In the genomic region with DNA sequence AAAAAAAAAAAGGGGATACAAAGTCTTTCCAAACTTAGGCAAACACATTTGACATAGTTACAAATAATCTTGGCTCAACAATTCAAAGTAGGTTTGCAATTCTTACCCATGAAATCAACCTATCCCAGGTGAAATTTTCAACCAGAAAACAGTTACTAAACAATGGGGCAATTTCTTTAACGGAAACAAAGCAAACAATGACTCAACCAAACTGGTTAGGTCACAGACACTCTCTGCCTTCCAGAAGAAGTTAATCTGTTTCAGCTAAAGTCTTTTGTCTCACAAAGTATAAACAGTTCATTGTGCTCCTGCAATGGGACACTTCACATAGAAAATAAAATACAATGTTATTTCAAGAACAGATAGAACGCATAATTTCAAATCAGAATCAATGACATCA, we compare ENCODE assay signal across 17 mouse cellular contexts.
DNase-seq lines count a peak whose midpoint lies in the region; ATAC-seq lines count a peak whose summit lies in the region.
"Had no signal": no experiment of that assay in that cellular context is flagged by ENCODE, and none has a peak within 500 bp of the region (broad histone marks: within the 10 kb centered on the region; RNA-seq: fewer than 3 reads in every experiment).

No protein-coding gene starts in this region.

- no peaks in the 10 kb centered on the region for H3K9me3 ChIP-seq in lung, embryonic 16.5 days (ENCODE audit: control insufficient read depth, low read length)
- H3K9me3 ChIP-seq in midbrain, embryonic 11.5 days (ENCODE audit: control insufficient read depth, low read length) = no peaks in the 10 kb centered on the region
- no peaks in the 10 kb centered on the region for H3K9me3 ChIP-seq in midbrain, embryonic 10.5 days (replicated peaks)
- H3K9me3 ChIP-seq: embryonic facial prominence, embryonic 10.5 days; embryonic facial prominence, embryonic 12.5 days; forebrain, embryonic 13.5 days; forebrain, embryonic 15.5 days had no signal

- no peak overlapping the region for H3K9ac ChIP-seq in lung, embryonic 16.5 days (ENCODE audit: low read length)
- no peak overlapping the region for H3K9ac ChIP-seq in midbrain, embryonic 11.5 days (ENCODE audit: low read length)
- H3K9ac ChIP-seq: embryonic facial prominence, embryonic 12.5 days; forebrain, embryonic 13.5 days; forebrain, embryonic 15.5 days had no signal

- H3K4me3 ChIP-seq in lung, embryonic 16.5 days (ENCODE audit: low read length) = no peak overlapping the region
- no peak overlapping the region for H3K4me3 ChIP-seq in midbrain, embryonic 11.5 days (ENCODE audit: low read depth, low read length)
- H3K4me3 ChIP-seq in midbrain, embryonic 10.5 days = no peak overlapping the region
- H3K4me3 ChIP-seq: embryonic facial prominence, embryonic 10.5 days; embryonic facial prominence, embryonic 12.5 days; forebrain, embryonic 13.5 days; forebrain, embryonic 15.5 days had no signal

- no peaks in the 10 kb centered on the region for H3K36me3 ChIP-seq in lung, embryonic 16.5 days (ENCODE audit: control insufficient read depth, insufficient read depth, low read length)
- H3K36me3 ChIP-seq in midbrain, embryonic 11.5 days (ENCODE audit: control insufficient read depth, insufficient read depth, low read length) = no peaks in the 10 kb centered on the region
- 0 out of 2 replicates have a peak, but pooled peaks cover 5% of the 10 kb centered on the region for H3K36me3 ChIP-seq in midbrain, embryonic 10.5 days
- H3K36me3 ChIP-seq: embryonic facial prominence, embryonic 10.5 days; embryonic facial prominence, embryonic 12.5 days; forebrain, embryonic 15.5 days had no signal

- H3K27ac ChIP-seq in lung, embryonic 16.5 days (ENCODE audit: low read length) = peak overlapping the region; percentile 16; the same call in 1 of the 2 replicates
- H3K27ac ChIP-seq in midbrain, embryonic 11.5 days (ENCODE audit: low read depth, low read length) = no peak overlapping the region
- H3K27ac ChIP-seq in midbrain, embryonic 10.5 days (replicated peaks) = no peak overlapping the region
- H3K27ac ChIP-seq: embryonic facial prominence, embryonic 10.5 days; embryonic facial prominence, embryonic 12.5 days; forebrain, embryonic 13.5 days; forebrain, embryonic 15.5 days had no signal

- ATAC-seq in frontal cortex, adult (ENCODE audit: low TSS enrichment) = peak; percentile 9; the same call in 1 of the 2 replicates
- ATAC-seq in lung, embryonic 16.5 days (ENCODE audit: low read depth) = no peak
- ATAC-seq in midbrain, embryonic 11.5 days (ENCODE audit: low FRiP score) = 0 out of 2 replicates have a peak, but pooled peaks have one; percentile 16
- no peak for ATAC-seq in megakaryocyte-erythroid progenitor cell, adult 5-6 weeks (replicated peaks; ENCODE audit: low FRiP score, low TSS enrichment, poor library complexity, severe bottlenecking)
- ATAC-seq: activated CD4-positive, CD25-positive, alpha-beta regulatory T cell, adult 4 months; forebrain, embryonic 15.5 days had no signal

- no peaks in the 10 kb centered on the region for H3K27me3 ChIP-seq in lung, embryonic 16.5 days (ENCODE audit: control insufficient read depth, insufficient read depth, low read depth, low read length)
- no peaks in the 10 kb centered on the region for H3K27me3 ChIP-seq in midbrain, embryonic 11.5 days (ENCODE audit: control insufficient read depth, insufficient read depth, low read length)
- H3K27me3 ChIP-seq in midbrain, embryonic 10.5 days (ENCODE audit: low read depth, poor library complexity, severe bottlenecking) = no peaks in the 10 kb centered on the region
- H3K27me3 ChIP-seq: embryonic facial prominence, embryonic 12.5 days; forebrain, embryonic 13.5 days; forebrain, embryonic 15.5 days had no signal

- no peak for DNase-seq in frontal cortex, postnatal 14 days (ENCODE audit: low spot score in 2 of 2)
- DNase-seq in lung, postnatal 4 days = no peak
- DNase-seq in midbrain, embryonic 11.5 days (ENCODE audit: low spot score, missing footprints) = no peak
- no peak for DNase-seq in midbrain, embryonic 10.5 days (ENCODE audit: low spot score)
- DNase-seq in 416B (ENCODE audit: low read depth) = peak; percentile 53
- DNase-seq: adrenal gland, adult 8-10 months; cerebellum, adult 11-12 months; cerebellum, adult 2 months; cerebellum, postnatal 25 days had no signal

- no peaks in the 10 kb centered on the region for H3K4me1 ChIP-seq in lung, embryonic 16.5 days (replicated peaks; ENCODE audit: control insufficient read depth, insufficient read depth, low read length)
- H3K4me1 ChIP-seq in midbrain, embryonic 11.5 days (ENCODE audit: control insufficient read depth, insufficient read depth, low read length) = no peaks in the 10 kb centered on the region
- no peaks in the 10 kb centered on the region for H3K4me1 ChIP-seq in midbrain, embryonic 10.5 days
- H3K4me1 ChIP-seq: embryonic facial prominence, embryonic 10.5 days; embryonic facial prominence, embryonic 12.5 days; forebrain, embryonic 13.5 days; forebrain, embryonic 15.5 days had no signal

- H3K4me2 ChIP-seq in lung, embryonic 16.5 days (ENCODE audit: low read depth, low read length) = no peak overlapping the region
- H3K4me2 ChIP-seq in midbrain, embryonic 11.5 days = no peak overlapping the region
- H3K4me2 ChIP-seq: embryonic facial prominence, embryonic 12.5 days; forebrain, embryonic 13.5 days; forebrain, embryonic 15.5 days had no signal

- WGBS in lung, embryonic 16.5 days = 64% methylated on average over 2 of the region's 2 CpGs
- WGBS in midbrain, embryonic 11.5 days = 72% methylated on average over 2 of the region's 2 CpGs
- WGBS in midbrain, embryonic 10.5 days = 78% methylated on average over 2 of the region's 2 CpGs

Comparison
In these comparisons a context has a peak if more than half of its experiments do, and no peak if none do; other contexts are left out.
1. ATAC-seq: peak in frontal cortex, adult (single experiment) and midbrain, embryonic 11.5 days (single experiment); none in lung, embryonic 16.5 days (single experiment) and megakaryocyte-erythroid progenitor cell, adult 5-6 weeks (single experiment).